Mouse (Mus musculus): ENCODE results near the gene S1pr2. TPM values are rescaled to one million over a fixed set of nuclear protein-coding genes. Genes with fewer than 3 reads are reported as not detected.
A peak's percentile ranks its signal among the peaks of the same experiment; 100 is the strongest.

S1pr2 gene
- polyA plus RNA-seq, 1 experiment: 3.4 TPM

- H3K4me1 ChIP-seq (ENCODE audit: control insufficient read depth, insufficient read depth, insufficient read length): peaks cover 2% of the 10 kb centered on the region; the same call in 1 of the 2 replicates
- H3K27ac ChIP-seq (ENCODE audit: insufficient read depth, low read length): no peak overlapping the region
- TF ChIP-seq CTCF (IDR thresholded peaks at IDR 0.05; ENCODE audit: extremely low read depth, insufficient read depth, insufficient read length, insufficient replicate concordance) (no peak), POLR2A (IDR thresholded peaks at IDR 0.05; ENCODE audit: low read depth, low read length) (no peak)
- H3K36me3 ChIP-seq (ENCODE audit: control insufficient read depth, insufficient read depth, low read length): peaks cover 16% of the 10 kb centered on the region
- DNase-seq (ENCODE audit: low read depth in 1 of 2, low spot score in 2 of 2): no peak
- H3K27me3 ChIP-seq (ENCODE audit: control insufficient read depth, insufficient read depth, low read length): no peaks in the 10 kb centered on the region
- H3K4me3 ChIP-seq (ENCODE audit: extremely low read depth, insufficient read depth, insufficient read length): no peak overlapping the region
- 75% methylated on average over 2 of the region's 2 CpGs for WGBS
Measured at GRCm38 (mm10) chr9:21010362-21010761, 33.8 kb upstream of the S1pr2 start.

- DNase-seq (ENCODE audit: low read depth in 1 of 2, low spot score in 2 of 2): no peak
- 87% methylated on average over 7 of the region's 7 CpGs for WGBS
- Histone ChIP-seq H3K27ac (ENCODE audit: insufficient read depth, low read length) (no peak overlapping the region), H3K4me3 (ENCODE audit: extremely low read depth, insufficient read depth, insufficient read length) (no peak overlapping the region), H3K27me3 (ENCODE audit: control insufficient read depth, insufficient read depth, low read length) (no peaks in the 10 kb centered on the region), H3K4me1 (ENCODE audit: control insufficient read depth, insufficient read depth, insufficient read length) (no peaks in the 10 kb centered on the region; the same call in 1 of the 2 replicates), H3K36me3 (ENCODE audit: control insufficient read depth, insufficient read depth, low read length) (peaks cover 19% of the 10 kb centered on the region)
- 0 out of 2 replicates have a peak, but pooled peaks have one; percentile 6 for TF ChIP-seq CTCF (IDR thresholded peaks at IDR 0.05; ENCODE audit: extremely low read depth, insufficient read depth, insufficient read length, insufficient replicate concordance)
- no peak for TF ChIP-seq POLR2A (IDR thresholded peaks at IDR 0.05; ENCODE audit: low read depth, low read length)
Measured at GRCm38 (mm10) chr9:21008007-21008406, 31.4 kb upstream of the S1pr2 start.

DNA sequence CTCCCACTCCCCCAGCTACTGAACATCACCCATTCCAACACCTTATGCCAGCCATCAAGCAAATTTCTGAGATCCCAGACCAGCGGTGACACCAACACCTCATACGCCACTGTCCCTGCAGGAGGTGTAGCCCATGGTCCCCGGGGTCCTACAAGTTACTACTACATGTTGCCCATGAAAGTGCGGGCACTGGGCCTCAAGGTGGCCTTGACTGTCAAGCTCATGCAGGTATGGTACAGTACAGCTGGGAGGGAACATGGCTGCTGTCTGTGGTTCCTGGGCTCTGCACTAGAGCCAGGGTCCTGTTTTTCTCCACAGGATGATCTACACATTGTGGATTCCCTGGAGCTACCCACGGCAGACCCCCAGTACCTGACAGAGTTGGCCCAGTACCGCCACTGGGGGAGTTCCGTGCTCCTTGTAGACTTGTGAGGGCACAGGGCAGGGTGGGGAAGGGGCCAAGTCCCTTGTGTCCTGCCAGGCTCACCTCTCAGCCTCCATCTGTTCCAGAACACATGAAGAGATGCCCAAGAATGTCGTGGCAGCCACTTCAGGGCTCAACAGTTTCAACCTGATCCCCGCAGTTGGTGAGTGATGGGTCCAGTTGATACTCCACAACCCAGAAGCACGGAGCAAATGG, 30.9 kb upstream of the S1pr2 start:
- H3K4me3 ChIP-seq (ENCODE audit: extremely low read depth, insufficient read depth, insufficient read length): no peak overlapping the region
- H3K27me3 ChIP-seq (ENCODE audit: control insufficient read depth, insufficient read depth, low read length): no peaks in the 10 kb centered on the region
- WGBS: 92% methylated on average over 10 of the region's 10 CpGs
- no peak overlapping the region for H3K27ac ChIP-seq (ENCODE audit: insufficient read depth, low read length)
- no peak for DNase-seq (ENCODE audit: low read depth in 1 of 2, low spot score in 2 of 2)
- H3K4me1 ChIP-seq (ENCODE audit: control insufficient read depth, insufficient read depth, insufficient read length): no peaks in the 10 kb centered on the region; the same call in 1 of the 2 replicates
- H3K36me3 ChIP-seq (ENCODE audit: control insufficient read depth, insufficient read depth, low read length): peaks cover 19% of the 10 kb centered on the region
- TF ChIP-seq POLR2A (IDR thresholded peaks at IDR 0.05; ENCODE audit: low read depth, low read length) (no peak), CTCF (IDR thresholded peaks at IDR 0.05; ENCODE audit: extremely low read depth, insufficient read depth, insufficient read length, insufficient replicate concordance) (no peak)

- WGBS: under 1% methylated on average over 72 of the region's 72 CpGs
- H3K27ac ChIP-seq (ENCODE audit: insufficient read depth, low read length): peak within 1 kb of the TSS; percentile 76
- no peaks in the 10 kb centered on the region for H3K27me3 ChIP-seq (ENCODE audit: control insufficient read depth, insufficient read depth, low read length)
- no peaks in the 10 kb centered on the region; the same call in 1 of the 2 replicates for H3K4me1 ChIP-seq (ENCODE audit: control insufficient read depth, insufficient read depth, insufficient read length)
- DNase-seq (ENCODE audit: low read depth in 1 of 2, low spot score in 2 of 2): peak; percentile 61 to 78
- peaks cover 15% of the 10 kb centered on the region for H3K36me3 ChIP-seq (ENCODE audit: control insufficient read depth, insufficient read depth, low read length)
- H3K4me3 ChIP-seq (ENCODE audit: extremely low read depth, insufficient read depth, insufficient read length): peak within 1 kb of the TSS; percentile 81
- TF ChIP-seq CTCF (IDR thresholded peaks at IDR 0.05; ENCODE audit: extremely low read depth, insufficient read depth, insufficient read length, insufficient replicate concordance): no peak
- peak; percentile 75 for TF ChIP-seq POLR2A (IDR thresholded peaks at IDR 0.05; ENCODE audit: low read depth, low read length)
Measured at GRCm38 (mm10) chr9:21002627-21003551, 26.3 kb upstream of the S1pr2 start, which contains the start of gene Mrpl4. TSS of gene Mrpl4 (plus strand) at chr9:21002738.

GRCm38 (mm10) chr9:21002270-21002626, 25.7 kb upstream of the S1pr2 start:
- H3K27ac ChIP-seq (ENCODE audit: insufficient read depth, low read length): peak overlapping the region; percentile 76; the same call in 1 of the 2 replicates
- WGBS: 10% methylated on average over 7 of the region's 7 CpGs

GRCm38 (mm10) chr9:21001651-21002200, 25.1 kb upstream of the S1pr2 start:
- Histone ChIP-seq H3K27ac (ENCODE audit: insufficient read depth, low read length) (no peak overlapping the region), H3K36me3 (ENCODE audit: control insufficient read depth, insufficient read depth, low read length) (peaks cover 8% of the 10 kb centered on the region; the same call in 1 of the 2 replicates), H3K27me3 (ENCODE audit: control insufficient read depth, insufficient read depth, low read length) (no peaks in the 10 kb centered on the region), H3K4me3 (ENCODE audit: extremely low read depth, insufficient read depth, insufficient read length) (no peak overlapping the region), H3K4me1 (ENCODE audit: control insufficient read depth, insufficient read depth, insufficient read length) (no peaks in the 10 kb centered on the region; the same call in 1 of the 2 replicates)
- no peak for DNase-seq (ENCODE audit: low read depth in 1 of 2, low spot score in 2 of 2)
- TF ChIP-seq POLR2A (IDR thresholded peaks at IDR 0.05; ENCODE audit: low read depth, low read length): no peak
- no peak for TF ChIP-seq CTCF (IDR thresholded peaks at IDR 0.05; ENCODE audit: extremely low read depth, insufficient read depth, insufficient read length, insufficient replicate concordance)
- WGBS: 68% methylated on average over 6 of the region's 6 CpGs

More at GRCm38 (mm10) chr9:21002270-21002626, 25.7 kb upstream of the S1pr2 start:
- no peak for DNase-seq (ENCODE audit: low read depth in 1 of 2, low spot score in 2 of 2)
- no peaks in the 10 kb centered on the region; the same call in 1 of the 2 replicates for H3K4me1 ChIP-seq (ENCODE audit: control insufficient read depth, insufficient read depth, insufficient read length)
- TF ChIP-seq POLR2A (IDR thresholded peaks at IDR 0.05; ENCODE audit: low read depth, low read length) (no peak), CTCF (IDR thresholded peaks at IDR 0.05; ENCODE audit: extremely low read depth, insufficient read depth, insufficient read length, insufficient replicate concordance) (no peak)
- no peaks in the 10 kb centered on the region for H3K27me3 ChIP-seq (ENCODE audit: control insufficient read depth, insufficient read depth, low read length)
- peak overlapping the region; percentile 81 for H3K4me3 ChIP-seq (ENCODE audit: extremely low read depth, insufficient read depth, insufficient read length)
- peaks cover 12% of the 10 kb centered on the region for H3K36me3 ChIP-seq (ENCODE audit: control insufficient read depth, insufficient read depth, low read length)
